Mouse (Mus musculus) liver, embryonic 12.5 days (tissue): ENCODE measurements around the gene Olfr659. TPM values are rescaled to one million over a fixed set of nuclear protein-coding genes. Genes with fewer than 3 reads are reported as not detected.

ENCODE experiments used
- ATAC-seq: fragments of 200-750 bp; cut with Nextera tagmentation; 2 replicates; pipeline ENCODE4 v1.8.0; 2017; ENCODE audit warnings: moderate number of reproducible peaks, mild to moderate bottlenecking, moderate library complexity
- H3K27ac ChIP-seq: fragments of 300-500 bp; sonication (generic); 2 replicates; pipeline ENCODE4 v1.5.1; 2016; ENCODE audit warnings: mild to moderate bottlenecking
- H3K27me3 ChIP-seq: fragments of 300-500 bp; sonication (generic); replicated peaks from 2 replicates; pipeline ENCODE4 v1.6.1; 2016; ENCODE audit warnings: mild to moderate bottlenecking, moderate library complexity
- H3K36me3 ChIP-seq: fragments of 300-500 bp; sonication (generic); 2 replicates; pipeline ENCODE4 v1.6.1; 2016; ENCODE audit warnings: mild to moderate bottlenecking, moderate library complexity
- H3K4me1 ChIP-seq: fragments of 300-500 bp; sonication (generic); 2 replicates; pipeline ENCODE4 v1.6.1; 2016
- H3K4me2 ChIP-seq: fragments of 300-500 bp; sonication (generic); 2 replicates; pipeline ENCODE4 v1.6.1; 2016; ENCODE audit warnings: mild to moderate bottlenecking, moderate library complexity
- H3K4me3 ChIP-seq: fragments of 300-500 bp; sonication (generic); 2 replicates; pipeline ENCODE4 v1.5.1; 2016; ENCODE audit warnings: mild to moderate bottlenecking, moderate library complexity
- H3K9ac ChIP-seq: fragments of 300-500 bp; sonication (generic); 2 replicates; pipeline ENCODE4 v1.6.1; 2016; ENCODE audit warnings: mild to moderate bottlenecking, moderate library complexity
- H3K9me3 ChIP-seq: fragments of 300-500 bp; sonication (generic); replicated peaks from 2 replicates; pipeline ENCODE4 v1.6.1; 2016; ENCODE audit warnings: mild to moderate bottlenecking, moderate library complexity
- WGBS: fragments of 180-500 bp; shearing (Covaris S2); methylation state at CpG from one replicate; pipeline ENCODE4 v1.1.7; 2016; ENCODE audit not compliant: insufficient replicate concordance; 5-methylcytosine and 5-hydroxymethylcytosine counted together
- polyA plus RNA-seq: library from polyadenylated mRNA; unstranded; fragments of >200 nt; fragmentation: Nextera tagmentation; extraction: Ambion mirVana; gene quantifications from 2 replicates; pipeline ENCODE4 v1.2.1, GENCODE M21; 2016

Gene Olfr659
- not detected in 2 replicates for polyA plus RNA-seq

GRCm38 (mm10) chr7:104666453-104666852 is at the start of gene Olfr659:
TSS of gene Olfr659 (plus strand) at chr7:104666753.
- 69% methylated on average over 3 of the region's 3 CpGs for WGBS

GRCm38 (mm10) chr7:104624494-104624893 is 42.1 kb upstream of the Olfr659 start, which contains the start of gene Olfr657:
TSS of gene Olfr657 (plus strand) at chr7:104624794.
- H3K27ac ChIP-seq = no peak within 1 kb of the TSS
- H3K4me2 ChIP-seq = no peak within 1 kb of the TSS
- no peaks in the 10 kb centered on the region for H3K4me1 ChIP-seq
- H3K27me3 ChIP-seq = no peaks in the 10 kb centered on the region
- H3K4me3 ChIP-seq = no peak within 1 kb of the TSS
- H3K9ac ChIP-seq = no peak within 1 kb of the TSS
- no peaks in the 10 kb centered on the region for H3K9me3 ChIP-seq
- H3K36me3 ChIP-seq = no peaks in the 10 kb centered on the region
- no peak for ATAC-seq

More at GRCm38 (mm10) chr7:104666453-104666852, at the start of gene Olfr659:
- Histone ChIP-seq H3K27ac (no peak within 1 kb of the TSS), H3K27me3 (no peaks in the 10 kb centered on the region), H3K4me1 (no peaks in the 10 kb centered on the region), H3K9me3 (no peaks in the 10 kb centered on the region), H3K4me2 (no peak within 1 kb of the TSS), H3K36me3 (no peaks in the 10 kb centered on the region), H3K4me3 (no peak within 1 kb of the TSS), H3K9ac (no peak within 1 kb of the TSS)
- no peak for ATAC-seq

GRCm38 (mm10) chr7:104646841-104647482 is 19.6 kb upstream of the Olfr659 start, which contains the start of gene Olfr658:
TSS of gene Olfr658 (minus strand) at chr7:104647305.
- H3K9me3 ChIP-seq = no peaks in the 10 kb centered on the region
- H3K36me3 ChIP-seq = no peaks in the 10 kb centered on the region
- no peaks in the 10 kb centered on the region for H3K4me1 ChIP-seq
- H3K9ac ChIP-seq = no peak within 1 kb of the TSS
- peak; percentile 62; the same call in 1 of the 2 replicates for ATAC-seq
- 15% methylated on average over 21 of the region's 22 CpGs for WGBS
- H3K27ac ChIP-seq = no peak within 1 kb of the TSS
- H3K27me3 ChIP-seq = no peaks in the 10 kb centered on the region
- peak within 1 kb of the TSS; percentile 46 for H3K4me2 ChIP-seq
- H3K4me3 ChIP-seq = no peak within 1 kb of the TSS

GRCm38 (mm10) chr7:104686201-104686600 is 19.6 kb downstream of the Olfr659 start, which contains the start of gene Olfr661:
TSS of gene Olfr661 (plus strand) at chr7:104686501.
- Histone ChIP-seq H3K27me3 (no peaks in the 10 kb centered on the region), H3K9me3 (no peaks in the 10 kb centered on the region), H3K4me2 (no peak within 1 kb of the TSS), H3K27ac (no peak within 1 kb of the TSS), H3K36me3 (no peaks in the 10 kb centered on the region), H3K4me3 (no peak within 1 kb of the TSS), H3K4me1 (no peaks in the 10 kb centered on the region), H3K9ac (no peak within 1 kb of the TSS)
- 62% methylated on average over 2 of the region's 2 CpGs for WGBS
- ATAC-seq = no peak

Other genes with a start within 250 kb of the Olfr659 start
- gene Trim30a, start 201.6 kb upstream of the Olfr659 start, polyA plus RNA-seq = 1.2 and 1.3 TPM in 2 replicates
- 0.42 and 0.43 TPM in 2 replicates for gene Trim30d, start 158.9 kb upstream of the Olfr659 start, polyA plus RNA-seq
- gene Olfr651, start 116.6 kb upstream of the Olfr659 start, polyA plus RNA-seq = not detected in 2 replicates
- gene Olfr652, start 105.9 kb upstream of the Olfr659 start, polyA plus RNA-seq = not detected in 2 replicates
- gene Olfr653, start 89.4 kb upstream of the Olfr659 start, polyA plus RNA-seq = not detected in 2 replicates
- not detected in 2 replicates for gene Olfr654, start 79.7 kb upstream of the Olfr659 start, polyA plus RNA-seq
- gene Olfr655, start 65.0 kb upstream of the Olfr659 start, polyA plus RNA-seq = not detected in 2 replicates
- not detected in 2 replicates for gene Olfr656, start 52.8 kb upstream of the Olfr659 start, polyA plus RNA-seq
- gene Olfr657, start 42.0 kb upstream of the Olfr659 start, polyA plus RNA-seq = not detected in 2 replicates
- gene Olfr658, start 19.4 kb upstream of the Olfr659 start, polyA plus RNA-seq = not detected in 2 replicates
- not detected in 2 replicates for gene Olfr661, start 19.7 kb downstream of the Olfr659 start, polyA plus RNA-seq
- gene Usp17le, start 110.7 kb downstream of the Olfr659 start, polyA plus RNA-seq = not detected in 2 replicates
- not detected in 2 replicates for gene Usp17lb, start 175.8 kb downstream of the Olfr659 start, polyA plus RNA-seq
- not detected in 2 replicates for gene Usp17la, start 190.3 kb downstream of the Olfr659 start, polyA plus RNA-seq
- gene Olfr665, start 211.3 kb downstream of the Olfr659 start, polyA plus RNA-seq = not detected in 2 replicates
- gene Olfr666, start 229.2 kb downstream of the Olfr659 start, polyA plus RNA-seq = not detected in 2 replicates